In genomic region chr15:51730106-51730505, GRCm38 (mm10) we compare ENCODE assay signal across 17 mouse cellular contexts.
"Had no signal": no experiment of that assay in that cellular context is flagged by ENCODE, and none has a peak within 500 bp of the region (broad histone marks: within the 10 kb centered on the region; RNA-seq: fewer than 3 reads in every experiment).

No protein-coding gene starts in this region.

- ATAC-seq: liver, postnatal 0 days; midbrain, embryonic 15.5 days had no signal

- H3K27me3 ChIP-seq: limb, embryonic 12.5 days; limb, embryonic 15.5 days; midbrain, embryonic 12.5 days; midbrain, embryonic 15.5 days; neural tube, embryonic 13.5 days had no signal

- DNase-seq: kidney, adult 9 months; kidney, postnatal 14 days; kidney, postnatal 4 days; left cerebral cortex, postnatal 4 days; liver, postnatal 0 days; thymus, adult 18-20 months; thymus, postnatal 14 days; thymus, postnatal 4 days had no signal

- H3K4me1 ChIP-seq: midbrain, embryonic 12.5 days; midbrain, embryonic 15.5 days; neural tube, embryonic 13.5 days had no signal

- H3K4me2 ChIP-seq: limb, embryonic 12.5 days; limb, embryonic 15.5 days; liver, embryonic 11.5 days; lung, embryonic 14.5 days; midbrain, embryonic 12.5 days; midbrain, embryonic 15.5 days; neural tube, embryonic 13.5 days had no signal

- H3K27ac ChIP-seq: limb, embryonic 12.5 days; liver, embryonic 14.5 days; macrophage; midbrain, embryonic 12.5 days; midbrain, embryonic 15.5 days; neural tube, embryonic 13.5 days had no signal

- H3K9ac ChIP-seq: limb, embryonic 12.5 days; limb, embryonic 15.5 days; liver, embryonic 14.5 days; liver, postnatal 0 days; lung, embryonic 14.5 days; midbrain, embryonic 12.5 days; midbrain, embryonic 15.5 days; neural tube, embryonic 13.5 days had no signal

- H3K9me3 ChIP-seq: limb, embryonic 15.5 days; midbrain, embryonic 12.5 days; midbrain, embryonic 15.5 days; neural tube, embryonic 13.5 days had no signal

- H3K36me3 ChIP-seq: limb, embryonic 12.5 days; limb, embryonic 15.5 days; midbrain, embryonic 12.5 days; midbrain, embryonic 15.5 days; neural tube, embryonic 13.5 days had no signal

- H3K4me3 ChIP-seq: limb, embryonic 12.5 days; limb, embryonic 15.5 days; midbrain, embryonic 12.5 days; midbrain, embryonic 15.5 days; neural tube, embryonic 13.5 days had no signal
